Mouse (Mus musculus) midbrain, postnatal 0 days (tissue): ENCODE data around the gene Ankdd1b. TPM values are rescaled to one million over a fixed set of nuclear protein-coding genes. Genes with fewer than 3 reads are reported as not detected.

Experiments used
- ATAC-seq: fragments of 200-750 bp; cut with Nextera tagmentation; 2 replicates; pipeline ENCODE4 v1.8.0; 2017; ENCODE audit warnings: moderate number of reproducible peaks, mild to moderate bottlenecking, moderate TSS enrichment, moderate library complexity; ENCODE audit not compliant: low FRiP score
- DNase-seq: peaks from one replicate; pipeline ENCODE4 v3.0.0-alpha.2; 2015; ENCODE audit warnings: low spot score
- H3K27ac ChIP-seq: fragments of 300-500 bp; sonication (generic); 2 replicates; pipeline ENCODE4 v1.5.1; 2014; ENCODE audit warnings: low read depth, mild to moderate bottlenecking, low read length, mixed read lengths
- H3K27me3 ChIP-seq: fragments of 300-500 bp; sonication (generic); 2 replicates; pipeline ENCODE4 v1.6.1; 2014; ENCODE audit warnings: low read length, control low read depth, mixed read lengths; ENCODE audit not compliant: insufficient read depth
- H3K36me3 ChIP-seq: fragments of 300-500 bp; sonication (generic); 2 replicates; pipeline ENCODE4 v1.6.1; 2014; ENCODE audit warnings: low read length, control low read depth, mixed read lengths; ENCODE audit not compliant: insufficient read depth
- H3K4me1 ChIP-seq: fragments of 300-500 bp; sonication (generic); 2 replicates; pipeline ENCODE4 v1.6.1; 2014; ENCODE audit warnings: mild to moderate bottlenecking, control low read depth, antibody characterized with exemption, low read length, mixed read lengths; ENCODE audit not compliant: insufficient read depth
- H3K4me2 ChIP-seq: fragments of 300-500 bp; sonication (generic); 2 replicates; pipeline ENCODE4 v1.6.1; 2014; ENCODE audit warnings: low read depth, mild to moderate bottlenecking, low read length, mixed read lengths; ENCODE audit not compliant: poor library complexity, severe bottlenecking
- H3K4me3 ChIP-seq: fragments of 300-500 bp; sonication (generic); 2 replicates; pipeline ENCODE4 v1.5.1; 2014; ENCODE audit warnings: low read depth, mild to moderate bottlenecking, low read length, moderate library complexity
- H3K9ac ChIP-seq: fragments of 300-500 bp; sonication (generic); replicated peaks from 2 replicates; pipeline ENCODE4 v1.6.1; 2014; ENCODE audit warnings: mild to moderate bottlenecking, low read length, moderate library complexity, mixed read lengths; ENCODE audit not compliant: poor library complexity, severe bottlenecking
- H3K9me3 ChIP-seq: fragments of 300-500 bp; sonication (generic); 2 replicates; pipeline ENCODE4 v1.6.1; 2016; ENCODE audit warnings: low read length, control low read depth
- CTCF ChIP-seq: IDR thresholded peaks from 2 replicates; pipeline ENCODE4 v1.5.1; 2016; ENCODE audit warnings: antibody characterized with exemption, mild to moderate bottlenecking
- WGBS: fragments of 180-500 bp; shearing (Covaris S2); extraction: QIAGEN DNeasy Blood & Tissue Kit; methylation state at CpG from one replicate; pipeline ENCODE4 v1.1.7; 2014; 5-methylcytosine and 5-hydroxymethylcytosine counted together
- polyA plus RNA-seq: library from polyadenylated mRNA; unstranded; fragments of >200 nt; fragmentation: Nextera tagmentation; extraction: Ambion mirVana; gene quantifications from 2 replicates; pipeline ENCODE4 v1.2.1, GENCODE M21; 2015
- total RNA-seq: library from RNA; depleted of rRNA; stranded (reverse); fragments of >200 nt; gene quantifications from 2 replicates; pipeline ENCODE4 v1.2.3, GENCODE M21; 2014; rRNA removed

Ankdd1b gene
- total and polyA plus RNA-seq, 2 experiments from 2014 or later, result 0.22 TPM; not detected in 1

DNA sequence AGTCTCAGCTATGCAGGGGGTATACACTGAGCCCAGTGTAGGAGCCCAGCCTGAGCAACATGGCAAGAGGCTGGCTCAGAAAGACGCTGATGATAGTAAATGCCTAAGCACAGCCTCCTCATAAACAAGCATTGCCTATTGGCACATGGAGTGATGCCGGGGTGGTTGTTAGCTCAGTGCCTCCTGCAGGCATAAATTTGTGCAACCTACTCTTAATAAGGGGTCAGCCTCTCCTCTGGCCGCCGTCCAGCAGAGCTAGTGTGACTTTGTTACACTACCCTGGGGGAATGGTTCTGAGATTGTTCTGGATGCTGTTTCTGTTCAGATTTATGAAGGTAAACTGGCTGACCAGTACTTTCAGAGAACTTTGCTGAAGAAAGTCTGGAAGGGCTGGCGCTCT, 69.7 kb downstream of the Ankdd1b start:
- no peaks in the 10 kb centered on the region for H3K27me3 ChIP-seq
- no peaks in the 10 kb centered on the region for H3K4me1 ChIP-seq
- TF ChIP-seq CTCF, result no peak
- no peak for DNase-seq
- no peak overlapping the region for H3K9ac ChIP-seq
- no peak overlapping the region for H3K27ac ChIP-seq
- no peak for ATAC-seq
- no peak overlapping the region for H3K4me2 ChIP-seq
- peaks cover 77% of the 10 kb centered on the region for H3K36me3 ChIP-seq
- no peak overlapping the region for H3K4me3 ChIP-seq
- no peaks in the 10 kb centered on the region for H3K9me3 ChIP-seq
- WGBS, result 96% methylated on average over 5 of the region's 5 CpGs

DNA sequence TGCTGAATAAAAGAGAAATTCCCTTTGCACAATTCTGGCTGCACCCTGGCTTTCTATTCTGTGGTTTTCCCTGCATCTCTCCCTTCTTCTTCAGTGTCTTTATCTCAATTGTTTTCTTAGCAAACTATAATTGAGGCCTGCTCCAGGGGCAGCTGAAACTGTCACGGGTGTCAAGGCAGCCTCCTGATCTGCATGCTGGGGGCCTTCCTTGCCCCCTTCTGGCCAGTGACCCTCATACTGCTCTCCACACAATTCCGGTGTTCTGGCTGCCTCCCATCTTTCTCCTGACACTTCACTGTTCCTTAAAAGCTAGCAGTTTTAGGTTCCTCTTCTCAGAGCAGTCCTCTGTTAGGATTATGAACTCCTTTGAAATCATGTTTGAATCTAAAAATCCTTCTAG, 81.7 kb downstream of the Ankdd1b start:
- 0 out of 2 replicates have a peak, but pooled peaks have one; percentile 5 for TF ChIP-seq CTCF
- peak overlapping the region; percentile 77 for H3K4me3 ChIP-seq
- H3K9me3 ChIP-seq, result no peaks in the 10 kb centered on the region
- H3K27me3 ChIP-seq, result no peaks in the 10 kb centered on the region
- 14% methylated on average over 2 of the region's 2 CpGs for WGBS
- peak overlapping the region; percentile 64; the same call in 1 of the 2 replicates for H3K9ac ChIP-seq
- H3K36me3 ChIP-seq, result peaks cover 28% of the 10 kb centered on the region
- H3K4me2 ChIP-seq, result peak overlapping the region; percentile 77
- DNase-seq, result no peak
- no peak for ATAC-seq
- H3K4me1 ChIP-seq, result peaks cover 4% of the 10 kb centered on the region; the same call in 1 of the 2 replicates
- H3K27ac ChIP-seq, result no peak overlapping the region

DNA sequence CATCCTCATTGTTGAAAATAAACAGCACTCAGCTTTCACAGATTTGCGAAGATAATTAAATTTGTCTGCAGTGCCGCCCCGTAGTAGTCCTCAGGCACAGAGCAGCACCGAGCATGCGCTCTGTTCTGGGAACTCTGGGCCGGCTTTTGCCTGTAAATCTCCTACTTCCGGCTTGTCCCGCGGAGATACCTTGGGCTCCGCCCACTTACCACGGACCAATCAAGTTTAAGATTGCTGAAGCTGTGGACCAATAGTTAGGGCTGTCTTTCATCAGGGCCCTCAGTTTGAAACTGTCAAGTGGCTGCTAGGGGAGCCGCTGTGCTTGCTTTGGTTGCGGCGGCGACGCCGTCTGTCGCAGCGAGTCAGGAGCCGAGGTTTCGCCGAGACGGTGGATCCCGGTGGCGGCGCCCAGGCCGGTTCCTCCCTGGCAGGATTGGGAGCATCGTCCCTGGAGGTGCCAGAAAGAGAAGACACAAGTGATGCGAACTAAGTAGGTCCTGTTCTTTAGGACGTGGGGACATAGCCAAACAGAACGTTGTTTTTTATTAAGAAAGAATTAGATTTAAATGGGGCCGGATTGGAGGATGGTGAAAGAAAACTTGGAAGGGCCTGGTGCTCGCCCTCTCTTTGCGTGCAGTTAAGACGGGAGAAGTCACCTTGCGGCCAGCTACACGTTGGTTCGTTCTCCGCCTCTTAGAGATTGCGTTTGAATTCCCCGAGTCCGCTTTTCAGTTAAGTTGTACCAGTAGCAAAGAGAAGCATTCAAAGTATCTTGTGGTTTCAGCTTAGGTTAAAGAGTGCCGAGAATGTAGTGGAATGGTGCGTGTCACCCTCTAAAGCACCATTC, 82.7 kb downstream of the Ankdd1b start, which contains the start of gene Poc5:
Poc5 (plus strand) TSS at position 253 of the 847 bp plus-strand sequence.
- Histone ChIP-seq H3K27ac (peak within 1 kb of the TSS; percentile 67), H3K9ac (peak within 1 kb of the TSS; percentile 64), H3K36me3 (peaks cover 21% of the 10 kb centered on the region), H3K27me3 (no peaks in the 10 kb centered on the region), H3K4me1 (peaks cover 4% of the 10 kb centered on the region; the same call in 1 of the 2 replicates), H3K4me3 (peak within 1 kb of the TSS; percentile 77), H3K9me3 (no peaks in the 10 kb centered on the region), H3K4me2 (peak within 1 kb of the TSS; percentile 77)
- ATAC-seq, result peak; percentile 100
- no peak for TF ChIP-seq CTCF
- WGBS, result under 1% methylated on average over 44 of the region's 44 CpGs
- DNase-seq, result peak; percentile 99

DNA sequence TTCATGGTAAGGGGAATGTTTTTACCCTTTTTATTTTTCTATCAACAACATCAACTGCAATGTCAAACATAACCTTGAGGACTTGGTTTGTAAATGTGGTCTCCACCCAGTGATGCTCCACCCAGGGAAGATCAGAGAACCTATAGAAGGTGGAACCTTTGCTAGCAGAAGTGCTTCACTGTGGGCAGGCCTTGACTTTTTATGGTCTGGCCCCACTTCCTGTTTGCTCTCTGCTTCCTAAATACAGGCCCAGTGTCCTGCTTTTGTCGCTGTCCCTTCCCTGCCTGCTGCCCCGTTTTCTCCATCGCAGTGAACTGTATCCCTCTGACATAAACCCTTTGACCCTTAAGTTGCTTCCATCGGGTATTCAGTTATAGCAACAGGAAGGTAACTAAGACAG, 93.1 kb downstream of the Ankdd1b start:
- Histone ChIP-seq H3K4me3 (no peak overlapping the region), H3K27me3 (no peaks in the 10 kb centered on the region), H3K4me2 (no peak overlapping the region), H3K27ac (no peak overlapping the region), H3K36me3 (no peaks in the 10 kb centered on the region), H3K4me1 (no peaks in the 10 kb centered on the region), H3K9me3 (no peaks in the 10 kb centered on the region), H3K9ac (no peak overlapping the region)
- 82% methylated on average over 4 of the region's 4 CpGs for WGBS
- no peak for ATAC-seq
- TF ChIP-seq CTCF, result no peak
- DNase-seq, result no peak

DNA sequence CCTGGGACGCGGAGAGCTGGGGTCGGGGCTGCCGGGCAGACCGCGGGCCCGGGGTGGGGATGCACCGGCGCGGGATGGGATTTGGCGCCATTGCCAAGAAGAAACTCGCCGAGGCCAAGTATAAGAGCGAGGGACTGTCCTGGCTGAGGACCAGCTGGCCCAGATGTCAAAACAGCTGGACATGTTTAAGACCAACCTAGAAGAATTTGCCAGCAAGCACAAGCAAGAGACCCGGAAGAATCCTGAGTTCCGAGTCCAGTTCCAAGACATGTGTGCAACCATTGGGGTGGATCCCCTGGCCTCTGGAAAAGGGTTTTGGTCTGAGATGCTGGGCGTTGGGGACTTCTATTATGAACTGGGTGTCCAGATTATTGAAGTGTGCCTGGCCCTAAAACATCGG, 94.1 kb downstream of the Ankdd1b start:
- H3K4me2 ChIP-seq, result no peak overlapping the region
- H3K9me3 ChIP-seq, result no peaks in the 10 kb centered on the region
- H3K4me1 ChIP-seq, result no peaks in the 10 kb centered on the region
- no peak overlapping the region for H3K27ac ChIP-seq
- ATAC-seq (no peak), DNase-seq (no peak)
- H3K9ac ChIP-seq, result no peak overlapping the region
- WGBS, result 92% methylated on average over 18 of the region's 18 CpGs
- H3K4me3 ChIP-seq, result no peak overlapping the region
- H3K36me3 ChIP-seq, result no peaks in the 10 kb centered on the region
- TF ChIP-seq CTCF, result no peak
- H3K27me3 ChIP-seq, result no peaks in the 10 kb centered on the region

DNA sequence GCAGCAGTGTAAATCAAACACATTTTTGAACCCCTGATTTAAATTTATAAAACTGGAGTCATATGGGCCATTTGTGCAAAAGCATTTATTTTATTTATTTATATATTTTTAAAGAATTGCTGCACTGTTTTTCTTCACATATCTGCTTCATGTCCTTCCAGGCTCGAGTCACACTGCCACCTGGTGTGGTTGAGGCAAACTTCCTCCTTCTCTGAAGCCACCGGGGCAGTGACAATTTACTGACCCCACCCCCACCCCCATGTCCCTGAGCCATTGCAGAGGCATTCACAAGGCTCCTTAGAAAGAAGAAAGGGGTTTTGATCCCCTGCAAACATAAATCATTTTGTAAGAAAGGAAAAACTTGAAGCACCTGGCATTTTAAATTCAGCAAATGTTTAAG, 95.5 kb downstream of the Ankdd1b start:
- H3K4me1 ChIP-seq, result no peaks in the 10 kb centered on the region
- TF ChIP-seq CTCF, result peak; percentile 76
- ATAC-seq, result no peak; the same call in 1 of the 2 replicates

More for the DNA sequence above, 95.5 kb downstream of the Ankdd1b start:
- WGBS, result 4% methylated on average over 2 of the region's 2 CpGs
- Histone ChIP-seq H3K27ac (no peak overlapping the region), H3K9ac (no peak overlapping the region), H3K4me3 (no peak overlapping the region), H3K4me2 (no peak overlapping the region), H3K36me3 (no peaks in the 10 kb centered on the region), H3K27me3 (no peaks in the 10 kb centered on the region), H3K9me3 (no peaks in the 10 kb centered on the region)
- peak; percentile 54 for DNase-seq

Other genes with a start within 250 kb of the Ankdd1b start
- gene Poc5, start 82.9 kb downstream of the Ankdd1b start, total RNA-seq, result 24.0 and 27.7 TPM in 2 replicates
- 15.7 and 16.3 TPM in 2 replicates for gene Poc5, start 82.9 kb downstream of the Ankdd1b start, polyA plus RNA-seq
- gene Gm17622, start 19.5 kb upstream of the Ankdd1b start, total RNA-seq, result not detected in 2 replicates
- gene Gm17622, start 19.5 kb upstream of the Ankdd1b start, polyA plus RNA-seq, result not detected in 2 replicates
- 6.2 and 8.2 TPM in 2 replicates for gene Polk, start 71.4 kb upstream of the Ankdd1b start, total RNA-seq
- 4.7 and 5.3 TPM in 2 replicates for gene Polk, start 71.4 kb upstream of the Ankdd1b start, polyA plus RNA-seq
- 43.4 and 49.1 TPM in 2 replicates for gene Col4a3bp, start 71.4 kb upstream of the Ankdd1b start, total RNA-seq
- 6.3 and 9.6 TPM in 2 replicates for gene Col4a3bp, start 71.4 kb upstream of the Ankdd1b start, polyA plus RNA-seq
- gene Hmgcr, start 199.7 kb upstream of the Ankdd1b start, total RNA-seq, result 201 and 207 TPM in 2 replicates
- 147 and 152 TPM in 2 replicates for gene Hmgcr, start 199.7 kb upstream of the Ankdd1b start, polyA plus RNA-seq